Mouse (Mus musculus): ENCODE measurements around the gene Ptpn21. TPM values are rescaled to one million over a fixed set of nuclear protein-coding genes. Genes with fewer than 3 reads are reported as not detected.
A peak's percentile ranks its signal among the peaks of the same experiment; 100 is the strongest.

Gene Ptpn21
- polyA plus RNA-seq, 1 experiment from 2014 or later = 4.2 TPM

DNA sequence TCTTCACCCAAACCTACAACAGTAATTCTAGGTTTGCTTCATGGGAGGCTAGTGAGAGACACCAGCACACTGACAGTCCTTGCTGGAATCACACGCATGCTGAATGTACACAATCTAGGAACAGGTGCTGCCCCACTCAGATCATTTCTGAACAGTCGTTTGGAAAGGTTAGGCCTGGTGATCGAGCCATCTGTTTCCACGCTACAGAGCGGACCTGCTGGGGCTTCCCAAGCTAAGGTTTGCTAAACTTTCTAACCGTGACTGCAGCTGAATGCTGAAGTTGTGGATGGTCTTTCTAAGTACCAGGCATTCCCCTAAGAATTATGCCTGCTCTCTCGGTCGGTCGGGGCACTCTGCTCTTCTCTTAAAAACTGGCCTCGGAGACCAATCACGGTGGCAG lies 6.5 kb downstream of the Ptpn21 start:
- peaks cover 21% of the 10 kb centered on the region for H3K4me1 ChIP-seq (ENCODE audit: control insufficient read depth, insufficient read depth, low read length)

DNA sequence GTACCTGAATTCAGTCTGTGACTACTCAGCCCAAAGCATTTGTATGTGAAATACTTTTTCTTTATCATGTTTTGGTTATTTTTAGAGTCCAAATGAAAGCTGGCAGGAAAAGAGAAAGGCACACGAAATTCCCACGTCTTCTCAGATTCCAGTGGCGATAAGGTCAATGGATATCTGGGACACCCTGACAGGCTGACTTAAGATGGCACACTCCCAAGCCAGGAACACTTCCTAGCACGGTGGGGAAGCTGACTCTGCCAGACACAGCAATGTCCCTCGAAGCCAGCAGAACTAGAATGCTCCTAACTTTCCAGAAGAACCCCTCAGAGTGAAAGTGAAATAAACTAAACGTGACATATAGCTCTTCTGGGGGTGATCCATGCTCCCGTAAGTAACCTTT lies 10.0 kb downstream of the Ptpn21 start:
- no peak for ATAC-seq (ENCODE audit: low read depth)
- 83% methylated on average over 7 of the region's 7 CpGs for WGBS
- H3K27ac ChIP-seq (ENCODE audit: low read depth, low read length) = no peak overlapping the region
- H3K36me3 ChIP-seq (ENCODE audit: control insufficient read depth, insufficient read depth, low read length) = no peaks in the 10 kb centered on the region
- no peaks in the 10 kb centered on the region for H3K27me3 ChIP-seq (ENCODE audit: control insufficient read depth, insufficient read depth, low read length)
- H3K9me3 ChIP-seq (ENCODE audit: control insufficient read depth, low read length) = no peaks in the 10 kb centered on the region
- H3K9ac ChIP-seq (replicated peaks; ENCODE audit: low read depth, low read length) = no peak overlapping the region
- H3K4me3 ChIP-seq (ENCODE audit: low read depth, low read length) = no peak overlapping the region
- no peaks in the 10 kb centered on the region for H3K4me1 ChIP-seq (ENCODE audit: control insufficient read depth, insufficient read depth, low read length)
- H3K4me2 ChIP-seq (ENCODE audit: low read depth, low read length) = no peak overlapping the region

More for the DNA sequence above, 6.5 kb downstream of the Ptpn21 start:
- no peaks in the 10 kb centered on the region for H3K36me3 ChIP-seq (ENCODE audit: control insufficient read depth, insufficient read depth, low read length)
- no peak overlapping the region for H3K4me3 ChIP-seq (ENCODE audit: low read depth, low read length)
- ATAC-seq (ENCODE audit: low read depth) = no peak
- H3K27me3 ChIP-seq (ENCODE audit: control insufficient read depth, insufficient read depth, low read length) = no peaks in the 10 kb centered on the region
- H3K27ac ChIP-seq (ENCODE audit: low read depth, low read length) = no peak overlapping the region
- H3K4me2 ChIP-seq (ENCODE audit: low read depth, low read length) = no peak overlapping the region
- H3K9ac ChIP-seq (replicated peaks; ENCODE audit: low read depth, low read length) = no peak overlapping the region
- no peaks in the 10 kb centered on the region for H3K9me3 ChIP-seq (ENCODE audit: control insufficient read depth, low read length)
- WGBS = 81% methylated on average over 11 of the region's 11 CpGs

DNA sequence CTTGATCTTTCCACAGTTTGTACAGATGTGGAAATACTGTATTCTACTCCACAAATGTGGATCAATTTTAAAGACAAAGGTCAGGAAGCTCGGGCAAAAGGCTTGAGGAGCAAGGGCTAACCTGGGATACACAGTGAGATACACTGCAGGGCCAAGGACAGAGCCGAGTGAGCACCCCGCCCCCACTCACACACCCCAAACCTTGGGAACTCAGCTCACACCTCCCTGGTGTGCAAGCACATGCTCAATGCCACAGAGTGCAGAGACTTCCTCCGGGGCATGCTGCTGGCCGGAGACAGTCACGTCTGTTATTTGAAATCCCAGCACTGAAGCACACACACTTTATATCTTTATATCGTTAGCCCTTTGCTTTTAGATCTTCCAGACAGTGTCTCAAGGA lies 11.1 kb downstream of the Ptpn21 start:
- Histone ChIP-seq H3K4me1 (ENCODE audit: control insufficient read depth, insufficient read depth, low read length) (no peaks in the 10 kb centered on the region), H3K4me3 (ENCODE audit: low read depth, low read length) (no peak overlapping the region), H3K27me3 (ENCODE audit: control insufficient read depth, insufficient read depth, low read length) (no peaks in the 10 kb centered on the region), H3K36me3 (ENCODE audit: control insufficient read depth, insufficient read depth, low read length) (no peaks in the 10 kb centered on the region), H3K9me3 (ENCODE audit: control insufficient read depth, low read length) (no peaks in the 10 kb centered on the region), H3K9ac (replicated peaks; ENCODE audit: low read depth, low read length) (no peak overlapping the region), H3K4me2 (ENCODE audit: low read depth, low read length) (no peak overlapping the region), H3K27ac (ENCODE audit: low read depth, low read length) (no peak overlapping the region)
- ATAC-seq (ENCODE audit: low read depth) = no peak
- 89% methylated on average over 7 of the region's 7 CpGs for WGBS

DNA sequence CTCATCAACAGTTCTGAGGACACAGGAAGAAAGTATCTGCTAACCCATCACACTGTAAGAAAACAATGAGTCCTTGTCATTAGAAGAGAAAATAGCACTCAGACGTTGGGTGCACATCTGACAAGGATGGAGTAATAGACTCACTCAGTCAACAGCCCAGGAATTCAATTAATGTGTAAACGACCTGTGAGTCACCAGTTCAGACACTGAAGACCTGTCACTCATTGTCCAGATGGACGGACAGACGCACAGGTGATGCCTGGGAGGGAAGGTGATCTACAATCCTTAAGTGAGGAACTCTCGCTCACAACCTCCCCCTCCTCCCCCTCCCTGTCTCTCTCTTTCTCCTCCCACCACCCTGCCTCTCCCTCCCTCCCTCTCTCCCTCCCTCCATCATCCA lies 12.2 kb downstream of the Ptpn21 start:
- H3K4me2 ChIP-seq (ENCODE audit: low read depth, low read length) = no peak overlapping the region
- no peak for ATAC-seq (ENCODE audit: low read depth)
- no peak overlapping the region for H3K9ac ChIP-seq (replicated peaks; ENCODE audit: low read depth, low read length)
- H3K27ac ChIP-seq (ENCODE audit: low read depth, low read length) = no peak overlapping the region
- 0 out of 2 replicates have a peak, but pooled peaks cover under 1% of the 10 kb centered on the region for H3K4me1 ChIP-seq (ENCODE audit: control insufficient read depth, insufficient read depth, low read length)
- H3K4me3 ChIP-seq (ENCODE audit: low read depth, low read length) = no peak overlapping the region
- H3K27me3 ChIP-seq (ENCODE audit: control insufficient read depth, insufficient read depth, low read length) = no peaks in the 10 kb centered on the region
- no peaks in the 10 kb centered on the region for H3K9me3 ChIP-seq (ENCODE audit: control insufficient read depth, low read length)
- 78% methylated on average over 5 of the region's 5 CpGs for WGBS
- H3K36me3 ChIP-seq (ENCODE audit: control insufficient read depth, insufficient read depth, low read length) = no peaks in the 10 kb centered on the region

DNA sequence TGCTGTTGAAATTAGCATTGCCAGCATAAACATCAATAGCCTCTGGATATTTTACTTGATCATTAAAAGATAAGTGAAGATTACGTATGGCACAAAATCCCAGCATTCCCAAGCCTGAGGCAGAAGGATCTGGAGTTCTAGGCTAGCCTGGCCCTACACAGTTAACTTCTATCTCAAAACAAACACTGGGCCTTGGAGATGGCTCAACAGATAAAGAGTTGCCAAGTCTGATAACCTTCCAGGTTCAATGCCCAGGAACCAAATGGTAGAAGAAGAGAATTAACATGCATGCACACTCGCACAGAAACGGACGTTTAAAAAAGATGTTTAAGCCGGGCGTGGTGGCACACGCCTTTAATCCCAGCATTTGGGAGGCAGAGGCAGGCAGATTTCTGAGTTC lies 13.0 kb downstream of the Ptpn21 start:
- Histone ChIP-seq H3K4me2 (ENCODE audit: low read depth, low read length) (no peak overlapping the region), H3K27me3 (ENCODE audit: control insufficient read depth, insufficient read depth, low read length) (no peaks in the 10 kb centered on the region), H3K9ac (replicated peaks; ENCODE audit: low read depth, low read length) (no peak overlapping the region), H3K4me3 (ENCODE audit: low read depth, low read length) (no peak overlapping the region), H3K27ac (ENCODE audit: low read depth, low read length) (no peak overlapping the region), H3K9me3 (ENCODE audit: control insufficient read depth, low read length) (no peaks in the 10 kb centered on the region), H3K4me1 (ENCODE audit: control insufficient read depth, insufficient read depth, low read length) (0 out of 2 replicates have a peak, but pooled peaks cover 3% of the 10 kb centered on the region), H3K36me3 (ENCODE audit: control insufficient read depth, insufficient read depth, low read length) (no peaks in the 10 kb centered on the region)
- WGBS = 94% methylated on average over 7 of the region's 7 CpGs
- ATAC-seq (ENCODE audit: low read depth) = no peak

DNA sequence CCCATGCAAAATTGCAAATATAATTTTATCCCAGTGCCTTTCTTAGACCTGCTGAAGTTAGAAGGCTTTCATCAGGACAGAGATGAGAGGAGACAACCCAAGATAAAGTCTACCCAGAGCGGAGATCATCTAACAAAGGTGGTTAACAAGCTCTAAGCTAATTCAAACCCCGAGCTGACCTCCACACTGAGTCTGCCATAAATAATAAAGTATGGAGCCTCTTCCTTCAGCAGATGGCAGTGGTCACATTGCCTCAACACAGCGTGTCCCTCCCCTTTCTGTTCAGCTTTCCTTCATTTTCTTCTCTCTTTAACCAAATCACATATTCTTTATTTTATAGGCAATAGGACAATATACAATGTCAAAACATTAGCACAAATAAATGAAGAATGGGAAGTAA lies 16.2 kb downstream of the Ptpn21 start:
- Histone ChIP-seq H3K9ac (replicated peaks; ENCODE audit: low read depth, low read length) (no peak overlapping the region), H3K27me3 (ENCODE audit: control insufficient read depth, insufficient read depth, low read length) (no peaks in the 10 kb centered on the region), H3K27ac (ENCODE audit: low read depth, low read length) (no peak overlapping the region), H3K9me3 (ENCODE audit: control insufficient read depth, low read length) (no peaks in the 10 kb centered on the region), H3K4me3 (ENCODE audit: low read depth, low read length) (no peak overlapping the region), H3K4me1 (ENCODE audit: control insufficient read depth, insufficient read depth, low read length) (0 out of 2 replicates have a peak, but pooled peaks cover 3% of the 10 kb centered on the region), H3K4me2 (ENCODE audit: low read depth, low read length) (no peak overlapping the region), H3K36me3 (ENCODE audit: control insufficient read depth, insufficient read depth, low read length) (no peaks in the 10 kb centered on the region)
- 37% methylated on average over 3 of the region's 3 CpGs for WGBS
- 0 out of 2 replicates have a peak, but pooled peaks have one; percentile 41 for ATAC-seq (ENCODE audit: low read depth)

DNA sequence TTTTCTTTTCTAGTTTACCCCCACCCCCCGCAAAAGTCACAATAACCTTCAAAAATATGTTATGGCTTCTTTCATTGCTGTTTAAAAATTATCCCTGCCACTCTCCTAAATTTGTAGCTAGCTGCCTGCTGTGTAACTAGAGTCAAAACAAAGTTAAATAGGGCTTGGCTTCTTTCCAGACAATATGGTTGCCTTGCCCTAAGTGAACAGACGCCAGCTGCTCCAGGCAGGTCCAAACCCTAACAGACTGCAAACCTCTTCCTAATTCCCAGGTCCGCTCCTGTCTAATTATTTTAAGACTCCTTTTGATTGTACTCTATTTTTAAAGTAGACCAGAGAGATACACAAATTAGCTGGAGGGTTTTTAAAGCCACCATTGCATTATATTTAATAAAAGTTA lies 16.6 kb downstream of the Ptpn21 start:
- Histone ChIP-seq H3K27me3 (ENCODE audit: control insufficient read depth, insufficient read depth, low read length) (no peaks in the 10 kb centered on the region), H3K9me3 (ENCODE audit: control insufficient read depth, low read length) (no peaks in the 10 kb centered on the region), H3K4me3 (ENCODE audit: low read depth, low read length) (no peak overlapping the region), H3K4me2 (ENCODE audit: low read depth, low read length) (no peak overlapping the region), H3K27ac (ENCODE audit: low read depth, low read length) (no peak overlapping the region), H3K4me1 (ENCODE audit: control insufficient read depth, insufficient read depth, low read length) (0 out of 2 replicates have a peak, but pooled peaks cover 3% of the 10 kb centered on the region), H3K9ac (replicated peaks; ENCODE audit: low read depth, low read length) (no peak overlapping the region), H3K36me3 (ENCODE audit: control insufficient read depth, insufficient read depth, low read length) (no peaks in the 10 kb centered on the region)
- ATAC-seq (ENCODE audit: low read depth) = peak; percentile 71; the same call in 1 of the 2 replicates
- WGBS = 40% methylated on average over 3 of the region's 3 CpGs

DNA sequence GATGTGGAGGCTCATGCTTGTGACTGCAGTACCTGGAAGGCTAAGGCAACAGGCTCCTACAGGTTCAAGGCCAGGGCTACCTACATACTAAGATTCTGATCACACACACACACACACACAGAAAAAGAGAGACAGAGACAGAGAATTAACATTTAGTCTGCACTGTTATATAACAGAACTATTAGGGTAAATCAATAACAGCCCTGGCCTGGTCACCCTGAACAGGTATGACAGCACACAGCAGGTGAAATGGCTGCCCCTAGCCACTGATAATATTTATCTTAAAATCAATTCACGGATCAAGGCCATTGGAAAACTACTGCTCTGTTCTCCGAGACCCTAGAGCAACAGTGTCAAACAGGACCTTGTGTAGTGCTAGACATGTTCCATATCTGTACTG lies 21.1 kb downstream of the Ptpn21 start:
- no peak overlapping the region for H3K4me3 ChIP-seq (ENCODE audit: low read depth, low read length)
- no peaks in the 10 kb centered on the region for H3K27me3 ChIP-seq (ENCODE audit: control insufficient read depth, insufficient read depth, low read length)
- no peaks in the 10 kb centered on the region for H3K36me3 ChIP-seq (ENCODE audit: control insufficient read depth, insufficient read depth, low read length)
- H3K4me1 ChIP-seq (ENCODE audit: control insufficient read depth, insufficient read depth, low read length) = 0 out of 2 replicates have a peak, but pooled peaks cover 3% of the 10 kb centered on the region
- no peak overlapping the region for H3K4me2 ChIP-seq (ENCODE audit: low read depth, low read length)
- H3K9ac ChIP-seq (replicated peaks; ENCODE audit: low read depth, low read length) = no peak overlapping the region
- no peak overlapping the region for H3K27ac ChIP-seq (ENCODE audit: low read depth, low read length)
- ATAC-seq (ENCODE audit: low read depth) = no peak
- 93% methylated on average over 2 of the region's 2 CpGs for WGBS
- no peaks in the 10 kb centered on the region for H3K9me3 ChIP-seq (ENCODE audit: control insufficient read depth, low read length)

DNA sequence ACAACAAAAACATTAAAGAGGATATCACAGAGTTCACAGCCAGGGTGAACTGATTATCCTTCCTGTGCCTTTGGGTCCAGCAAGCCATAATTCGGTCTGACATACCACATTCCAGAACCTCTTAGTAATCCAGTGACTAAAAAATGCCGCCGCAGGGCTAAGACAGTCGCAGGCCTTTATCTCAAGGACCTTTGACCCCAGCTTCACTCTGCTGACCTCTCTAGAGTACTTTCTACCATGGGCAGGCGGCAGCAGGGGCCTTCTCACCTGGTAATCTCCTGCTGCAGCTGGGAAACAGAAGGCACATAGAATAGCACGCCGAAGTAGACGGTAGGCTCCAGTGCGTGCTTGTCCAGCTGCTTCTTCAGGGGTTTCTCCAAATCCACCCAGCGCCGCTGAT lies 22.4 kb downstream of the Ptpn21 start:
- Histone ChIP-seq H3K9me3 (ENCODE audit: control insufficient read depth, low read length) (no peaks in the 10 kb centered on the region), H3K27ac (ENCODE audit: low read depth, low read length) (no peak overlapping the region), H3K27me3 (ENCODE audit: control insufficient read depth, insufficient read depth, low read length) (no peaks in the 10 kb centered on the region), H3K9ac (replicated peaks; ENCODE audit: low read depth, low read length) (no peak overlapping the region), H3K4me2 (ENCODE audit: low read depth, low read length) (no peak overlapping the region), H3K36me3 (ENCODE audit: control insufficient read depth, insufficient read depth, low read length) (no peaks in the 10 kb centered on the region), H3K4me3 (ENCODE audit: low read depth, low read length) (no peak overlapping the region), H3K4me1 (ENCODE audit: control insufficient read depth, insufficient read depth, low read length) (no peaks in the 10 kb centered on the region)
- no peak for ATAC-seq (ENCODE audit: low read depth)
- whole genome bisulfite sequencing = 57% methylated on average over 11 of the region's 11 CpGs

All from neural tube, embryonic 14.5 days (tissue).